Mouse (Mus musculus) intestine, embryonic 14.5 days (tissue): Measurements from ENCODE around the gene Zfp821. TPM values are rescaled to one million over a fixed set of nuclear protein-coding genes. Genes with fewer than 3 reads are reported as not detected.

Experiments
- polyA plus RNA-seq: library from polyadenylated mRNA; unstranded; fragments of >200 nt; fragmentation: Nextera tagmentation; extraction: Ambion mirVana; gene quantifications from 2 replicates; pipeline ENCODE4 v1.2.1, GENCODE M21; 2014

The Zfp821 gene
- polyA plus RNA-seq, 1 experiment from 2014 or later = 26.3 TPM

Other genes with a start within 250 kb of the Zfp821 start
- gene Pmfbp1, start 211.5 kb upstream of the Zfp821 start, polyA plus RNA-seq = 0.05 TPM in 1 of 2 replicates, not detected in the other
- gene Dhx38, start 139.7 kb upstream of the Zfp821 start, polyA plus RNA-seq = 22.1 and 23.3 TPM in 2 replicates
- 23.6 and 24.3 TPM in 2 replicates for gene Txnl4b, start 139.7 kb upstream of the Zfp821 start, polyA plus RNA-seq
- gene Hp, start 126.4 kb upstream of the Zfp821 start, polyA plus RNA-seq = 0.17 and 0.53 TPM in 2 replicates
- gene Dhodh, start 96.9 kb upstream of the Zfp821 start, polyA plus RNA-seq = 58.8 and 61.1 TPM in 2 replicates
- 0.13 and 0.37 TPM in 2 replicates for gene Pkd1l3, start 91.0 kb upstream of the Zfp821 start, polyA plus RNA-seq
- gene Ist1, start 12.3 kb upstream of the Zfp821 start, polyA plus RNA-seq = 140 and 152 TPM in 2 replicates
- gene Atxn1l, start 32.2 kb downstream of the Zfp821 start, polyA plus RNA-seq = 6.1 and 7.1 TPM in 2 replicates
- gene Ap1g1, start 73.0 kb downstream of the Zfp821 start, polyA plus RNA-seq = 34.5 and 37.6 TPM in 2 replicates
- gene Phlpp2, start 163.0 kb downstream of the Zfp821 start, polyA plus RNA-seq = 4.2 and 4.7 TPM in 2 replicates